Mouse (Mus musculus) MEL (cell line): ENCODE results near the gene Ripk3. TPM values are rescaled to one million over a fixed set of nuclear protein-coding genes. Genes with fewer than 3 reads are reported as not detected.

Source experiments
- DNase-seq: peaks from one replicate; pipeline ENCODE4 v3.0.0; 2011; ENCODE audit warnings: low read depth, low spot score
- H3K27ac ChIP-seq: 2 replicates; pipeline ENCODE4 v1.5.1; 2012; ENCODE audit warnings: low read depth, mild to moderate bottlenecking, control low read depth, low read length, moderate library complexity; ENCODE audit not compliant: control insufficient read depth
- H3K27me3 ChIP-seq, 2 experiments: fragments of 150-350 bp in 1 of 2; sonication (generic) in 1 of 2; 2 replicates each; pipeline ENCODE4 v1.6.1; 2012; ENCODE audit warnings: low read length in 2 of 2, mild to moderate bottlenecking in 2 of 2, improper control_type of control experiment in 1 of 2, moderate library complexity in 1 of 2; ENCODE audit not compliant: insufficient read depth in 2 of 2, control insufficient read depth in 1 of 2
- H3K36me3 ChIP-seq, 2 experiments: 2 replicates each; pipeline ENCODE4 v1.6.1; 2012 to 2014; ENCODE audit warnings: low read length in 2 of 2, improper control_type of control experiment in 1 of 2, inconsistent platforms in 1 of 2, mild to moderate bottlenecking in 1 of 2; ENCODE audit not compliant: insufficient read depth in 2 of 2, control insufficient read depth in 1 of 2
- H3K4me1 ChIP-seq, 2 experiments: fragments of 150-350 bp in 1 of 2; sonication (generic) in 1 of 2; 2 replicates each; pipeline ENCODE4 v1.6.1; 2012; ENCODE audit warnings: low read length in 2 of 2, improper control_type of control experiment in 1 of 2, mild to moderate bottlenecking in 1 of 2; ENCODE audit not compliant: insufficient read depth in 2 of 2, control insufficient read depth in 1 of 2
- H3K4me3 ChIP-seq, 2 experiments: fragments of 150-350 bp in 1 of 2; sonication (generic) in 1 of 2; 2 replicates each; pipeline ENCODE4 v1.5.1; 2012; ENCODE audit warnings: low read depth in 2 of 2, low read length in 2 of 2, mild to moderate bottlenecking in 2 of 2, moderate library complexity in 2 of 2, control low read depth in 1 of 2, improper control_type of control experiment in 1 of 2; ENCODE audit not compliant: control insufficient read depth in 1 of 2, insufficient read depth in 1 of 2
- H3K79me2 ChIP-seq: 2 replicates; pipeline ENCODE4 v1.6.1; 2012; ENCODE audit warnings: mild to moderate bottlenecking, low read length, moderate library complexity; ENCODE audit not compliant: control insufficient read depth, poor library complexity, insufficient read depth
- H3K9ac ChIP-seq: 2 replicates; pipeline ENCODE4 v1.6.1; 2012; ENCODE audit warnings: low read depth, mild to moderate bottlenecking, control low read depth, low read length, moderate library complexity; ENCODE audit not compliant: control insufficient read depth, poor library complexity, severe bottlenecking
- H3K9me3 ChIP-seq: fragments of 150-350 bp; sonication (generic); replicated peaks from 2 replicates; pipeline ENCODE4 v1.6.1; 2012; ENCODE audit warnings: mild to moderate bottlenecking, low read length, improper control_type of control experiment, moderate library complexity; ENCODE audit not compliant: insufficient read depth
- BHLHE40 ChIP-seq: IDR thresholded peaks from 2 replicates; pipeline ENCODE4 v1.6.1; 2012; ENCODE audit warnings: low read depth, mild to moderate bottlenecking, inconsistent platforms, low read length, improper control_type of control experiment, borderline replicate concordance
- CTCF ChIP-seq, 3 experiments: IDR thresholded peaks in 2 of 3; conservative IDR thresholded peaks in 1 of 3; 2 replicates each; pipeline ENCODE4 v1.5.1; 2011 to 2012; ENCODE audit warnings: low read length in 3 of 3, low read depth in 2 of 3, mild to moderate bottlenecking in 2 of 3, improper control_type of control experiment in 1 of 3, inconsistent platforms in 1 of 3, mixed read lengths in 1 of 3, moderate library complexity in 1 of 3; ENCODE audit not compliant: control insufficient read depth in 1 of 3, insufficient read depth in 1 of 3, poor library complexity in 1 of 3, severe bottlenecking in 1 of 3
- ELF1 ChIP-seq: IDR thresholded peaks from 2 replicates; pipeline ENCODE4 v1.6.1; 2014; ENCODE audit warnings: low read depth, mild to moderate bottlenecking, inconsistent platforms, low read length, improper control_type of control experiment, moderate library complexity
- HCFC1 ChIP-seq: IDR thresholded peaks from 2 replicates; pipeline ENCODE4 v1.6.1; 2012; ENCODE audit warnings: low read depth, mild to moderate bottlenecking, inconsistent platforms, low read length, improper control_type of control experiment, moderate library complexity
- KAT2A ChIP-seq: conservative IDR thresholded peaks from 2 replicates; pipeline ENCODE4 v1.6.1; 2012; ENCODE audit warnings: low read depth, low read length, improper control_type of control experiment, inconsistent platforms
- MAFK ChIP-seq: IDR thresholded peaks from 2 replicates; pipeline ENCODE4 v1.6.1; 2011; ENCODE audit warnings: low read depth, mild to moderate bottlenecking, low read length, improper control_type of control experiment, borderline replicate concordance
- MAX ChIP-seq: IDR thresholded peaks from 2 replicates; pipeline ENCODE4 v1.6.1; 2011; ENCODE audit warnings: low read length, improper control_type of control experiment
- MEF2A ChIP-seq: IDR thresholded peaks from 2 replicates; pipeline ENCODE4 v1.6.1; 2014; ENCODE audit warnings: low read depth, mild to moderate bottlenecking, inconsistent platforms, low read length, improper control_type of control experiment; ENCODE audit not compliant: poor library complexity, insufficient replicate concordance, severe bottlenecking; ENCODE audit errors: extremely low read depth
- MXI1 ChIP-seq: IDR thresholded peaks from 2 replicates; pipeline ENCODE4 v1.6.1; 2011; ENCODE audit warnings: mild to moderate bottlenecking, low read depth, low read length, improper control_type of control experiment
- MYB ChIP-seq: IDR thresholded peaks from 2 replicates; pipeline ENCODE4 v1.6.1; 2011; ENCODE audit warnings: mild to moderate bottlenecking, low read depth, low read length, improper control_type of control experiment
- MYC ChIP-seq: IDR thresholded peaks from 2 replicates; pipeline ENCODE4 v1.6.1; 2011; ENCODE audit warnings: low read depth, mild to moderate bottlenecking, low read length, improper control_type of control experiment, moderate library complexity
- NELFE ChIP-seq: IDR thresholded peaks from 2 replicates; pipeline ENCODE4 v1.6.1; 2011; ENCODE audit warnings: low read depth, low read length, improper control_type of control experiment
- POLR2A ChIP-seq, 2 experiments: IDR thresholded peaks; 2 replicates each; pipeline ENCODE4 v1.6.1; 2011 to 2012; ENCODE audit warnings: low read length in 2 of 2, mild to moderate bottlenecking in 2 of 2, control low read depth in 1 of 2, improper control_type of control experiment in 1 of 2, low read depth in 1 of 2, moderate library complexity in 1 of 2; ENCODE audit not compliant: control insufficient read depth in 1 of 2, insufficient read depth in 1 of 2, poor library complexity in 1 of 2
- POLR2AphosphoS2 ChIP-seq: IDR thresholded peaks from 2 replicates; pipeline ENCODE4 v1.6.1; 2011; ENCODE audit warnings: low read length, improper control_type of control experiment
- RAD21 ChIP-seq: IDR thresholded peaks from 2 replicates; pipeline ENCODE4 v1.6.1; 2011; ENCODE audit warnings: mild to moderate bottlenecking, low read depth, low read length, improper control_type of control experiment
- RCOR1 ChIP-seq: IDR thresholded peaks from 2 replicates; pipeline ENCODE4 v1.6.1; 2012; ENCODE audit warnings: low read depth, mild to moderate bottlenecking, inconsistent platforms, low read length, improper control_type of control experiment
- SIN3A ChIP-seq: IDR thresholded peaks from 2 replicates; pipeline ENCODE4 v1.6.1; 2012; ENCODE audit warnings: low read length, improper control_type of control experiment, inconsistent platforms
- SMC3 ChIP-seq: IDR thresholded peaks from 2 replicates; pipeline ENCODE4 v1.6.1; 2011; ENCODE audit warnings: low read depth, low read length, improper control_type of control experiment
- TBP ChIP-seq: IDR thresholded peaks from 2 replicates; pipeline ENCODE4 v1.8.0; 2011; ENCODE audit warnings: low read depth, low read length, improper control_type of control experiment
- TCF12 ChIP-seq: IDR thresholded peaks from 2 replicates; pipeline ENCODE4 v1.6.1; 2014; ENCODE audit warnings: low read depth, mild to moderate bottlenecking, inconsistent platforms, low read length, improper control_type of control experiment, moderate library complexity
- USF2 ChIP-seq, 2 experiments: IDR thresholded peaks; 2 replicates each; pipeline ENCODE4 v1.6.1; 2011 to 2012; ENCODE audit warnings: improper control_type of control experiment in 2 of 2, low read length in 2 of 2, borderline replicate concordance in 1 of 2, inconsistent platforms in 1 of 2, low read depth in 1 of 2, mild to moderate bottlenecking in 1 of 2; ENCODE audit not compliant: insufficient read depth in 1 of 2
- ZC3H11A ChIP-seq: IDR thresholded peaks from 2 replicates; pipeline ENCODE4 v1.6.1; 2012; ENCODE audit warnings: low read depth, mild to moderate bottlenecking, inconsistent platforms, low read length, improper control_type of control experiment
- ZKSCAN1 ChIP-seq: IDR thresholded peaks from 2 replicates; pipeline ENCODE4 v1.6.1; 2012; ENCODE audit warnings: low read depth, mild to moderate bottlenecking, inconsistent platforms, low read length, improper control_type of control experiment, moderate library complexity
- ZMIZ1 ChIP-seq: IDR thresholded peaks from 2 replicates; pipeline ENCODE4 v1.6.1; 2012; ENCODE audit warnings: low read depth, mild to moderate bottlenecking, inconsistent platforms, low read length, improper control_type of control experiment, moderate library complexity
- polyA plus RNA-seq, 2 experiments: library from polyadenylated mRNA; stranded (reverse) in 1 of 2; unstranded in 1 of 2; fragments of >175 nt in 1 of 2; fragments of >200 nt in 1 of 2; gene quantifications; 2 replicates each; pipeline versions ENCODE4 v1.2.1 to v1.2.4; 2012; ENCODE audit warnings: low replicate concordance in 2 of 2, low read depth in 1 of 2; ENCODE audit not compliant: insufficient read length in 2 of 2, insufficient read depth in 1 of 2, missing spikeins in 1 of 2
- total RNA-seq: library from RNA; depleted of rRNA; stranded (reverse); fragments of 300-350 nt; gene quantifications from 2 replicates; pipeline ENCODE4 v1.2.3, GENCODE M21; 2012

Ripk3 gene
- total and polyA plus RNA-seq, 3 experiments, result 67.1 to 124 (median 123) TPM

GRCm38 (mm10) chr14:55778686-55779085, 10.0 kb downstream of the Ripk3 start:
- Histone ChIP-seq H3K9me3 (no peaks in the 10 kb centered on the region), H3K79me2 (no peaks in the 10 kb centered on the region), H3K4me1 (peaks cover 5 to 16% of the 10 kb centered on the region in 2 experiments; a peak in 3 of 4 replicates), H3K4me3 (no peak overlapping the region), H3K27me3 (no peaks in the 10 kb centered on the region), H3K27ac (no peak overlapping the region), H3K9ac (no peak overlapping the region), H3K36me3 (peaks cover 0 to 7% of the 10 kb centered on the region in 2 experiments; a peak in 2 of 4 replicates)
- no peak for DNase-seq
- TF ChIP-seq KAT2A (no peak), MXI1 (no peak), SMC3 (no peak), SIN3A (no peak), RAD21 (no peak), ZKSCAN1 (no peak), MEF2A (no peak), BHLHE40 (no peak), MAFK (no peak), POLR2AphosphoS2 (no peak), CTCF (IDR thresholded peaks at IDR 0.05 in 2 of 3, conservative IDR thresholded peaks at IDR 0.05 in 1 of 3; ENCODE audit: control insufficient read depth in 1 of 3, insufficient read depth in 1 of 3, low read depth in 2 of 3, low read length in 3 of 3, poor library complexity in 1 of 3, severe bottlenecking in 1 of 3) (no peak), ZC3H11A (no peak), TCF12 (no peak), ELF1 (no peak), RCOR1 (no peak), NELFE (no peak), MYB (no peak), MYC (no peak)

GRCm38 (mm10) chr14:55777806-55778205, 10.9 kb downstream of the Ripk3 start:
- Histone ChIP-seq H3K27me3 (no peaks in the 10 kb centered on the region), H3K79me2 (no peaks in the 10 kb centered on the region), H3K4me1 (peaks cover 5 to 16% of the 10 kb centered on the region in 2 experiments; a peak in 3 of 4 replicates), H3K9ac (no peak overlapping the region), H3K36me3 (peaks cover 0 to 7% of the 10 kb centered on the region in 2 experiments; a peak in 2 of 4 replicates)
- no peak for DNase-seq
- TF ChIP-seq TBP (no peak), ZMIZ1 (no peak), POLR2AphosphoS2 (no peak), TCF12 (no peak), USF2 (IDR thresholded peaks at IDR 0.05; ENCODE audit: borderline replicate concordance in 1 of 2, insufficient read depth in 1 of 2, low read depth in 1 of 2, low read length in 2 of 2) (no peak), MAFK (no peak), MYB (no peak), ELF1 (no peak), POLR2A (IDR thresholded peaks at IDR 0.05; ENCODE audit: control insufficient read depth in 1 of 2, insufficient read depth in 1 of 2, low read depth in 1 of 2, low read length in 2 of 2, poor library complexity in 1 of 2) (no peak), MAX (no peak), HCFC1 (no peak), MXI1 (no peak), RCOR1 (no peak)
- TF ChIP-seq, all 39 proteins: peak for 0
- no peak overlapping the region for H3K4me3 ChIP-seq
- no peak overlapping the region for H3K27ac ChIP-seq
- H3K9me3 ChIP-seq, result no peaks in the 10 kb centered on the region
